Comparison of ENCODE assay signal across 13 mouse cellular contexts in genomic region chr3:28026876-28027275, GRCm38 (mm10).
DNase-seq lines count a peak whose midpoint lies in the region; ATAC-seq and TF ChIP-seq lines count a peak whose summit lies in the region.
"Had no signal": no experiment of that assay in that cellular context is flagged by ENCODE, and none has a peak within 500 bp of the region (broad histone marks: within the 10 kb centered on the region; RNA-seq: fewer than 3 reads in every experiment).

No protein-coding gene starts in this region.

- H3K36me3 ChIP-seq in kidney, embryonic 14.5 days (ENCODE audit: control insufficient read depth, insufficient read depth, low read length): no peaks in the 10 kb centered on the region
- H3K36me3 ChIP-seq in kidney, postnatal 0 days (ENCODE audit: insufficient read depth, low read length): no peaks in the 10 kb centered on the region
- H3K36me3 ChIP-seq in liver, embryonic 13.5 days: no peaks in the 10 kb centered on the region
- no peaks in the 10 kb centered on the region for H3K36me3 ChIP-seq in forebrain, postnatal 0 days (ENCODE audit: insufficient read depth)
- H3K36me3 ChIP-seq in midbrain, postnatal 0 days (ENCODE audit: insufficient read depth, low read length): no peaks in the 10 kb centered on the region

- no peaks in the 10 kb centered on the region for H3K9me3 ChIP-seq in kidney, embryonic 14.5 days (ENCODE audit: control insufficient read depth, low read length)
- H3K9me3 ChIP-seq in kidney, postnatal 0 days (replicated peaks; ENCODE audit: low read length): no peaks in the 10 kb centered on the region
- H3K9me3 ChIP-seq in liver, embryonic 13.5 days (replicated peaks): no peaks in the 10 kb centered on the region
- H3K9me3 ChIP-seq in forebrain, postnatal 0 days (ENCODE audit: low read length): no peaks in the 10 kb centered on the region
- no peaks in the 10 kb centered on the region for H3K9me3 ChIP-seq in midbrain, postnatal 0 days (ENCODE audit: low read length)

- no peak overlapping the region for H3K27ac ChIP-seq in kidney, embryonic 14.5 days (ENCODE audit: low read depth, low read length)
- 0 out of 2 replicates have a peak overlapping the region, but pooled peaks have one; percentile 10 for H3K27ac ChIP-seq in kidney, postnatal 0 days
- H3K27ac ChIP-seq in liver, embryonic 13.5 days: peak overlapping the region; percentile 50; the same call in 1 of the 2 replicates
- no peak overlapping the region for H3K27ac ChIP-seq in forebrain, postnatal 0 days (ENCODE audit: low read depth, low read length)
- no peak overlapping the region for H3K27ac ChIP-seq in midbrain, postnatal 0 days (ENCODE audit: low read depth, low read length)

- WGBS in kidney, embryonic 14.5 days: 44% methylated on average over 3 of the region's 3 CpGs
- WGBS in kidney, postnatal 0 days: 51% methylated on average over 3 of the region's 3 CpGs
- WGBS in liver, embryonic 13.5 days (ENCODE audit: insufficient replicate concordance): 27% methylated on average over 3 of the region's 3 CpGs
- 87% methylated on average over 3 of the region's 3 CpGs for WGBS in forebrain, postnatal 0 days
- 84% methylated on average over 3 of the region's 3 CpGs for WGBS in midbrain, postnatal 0 days

- H3K4me3 ChIP-seq in kidney, embryonic 14.5 days (ENCODE audit: low read length): no peak overlapping the region
- H3K4me3 ChIP-seq in kidney, postnatal 0 days (replicated peaks; ENCODE audit: low read depth, low read length): no peak overlapping the region
- no peak overlapping the region for H3K4me3 ChIP-seq in liver, embryonic 13.5 days (replicated peaks)
- no peak overlapping the region for H3K4me3 ChIP-seq in forebrain, postnatal 0 days (ENCODE audit: low read depth, low read length)
- no peak overlapping the region for H3K4me3 ChIP-seq in midbrain, postnatal 0 days (ENCODE audit: low read depth, low read length)

- no peak for TF ChIP-seq CTCF in kidney, postnatal 0 days (IDR thresholded peaks at IDR 0.05; ENCODE audit: low read depth)
- TF ChIP-seq CTCF in forebrain, postnatal 0 days (IDR thresholded peaks at IDR 0.05; ENCODE audit: low read depth): no peak
- no peak for TF ChIP-seq CTCF in midbrain, postnatal 0 days (IDR thresholded peaks at IDR 0.05)

- no peak overlapping the region for H3K4me2 ChIP-seq in kidney, embryonic 14.5 days (replicated peaks; ENCODE audit: low read depth, low read length)
- no peak overlapping the region for H3K4me2 ChIP-seq in kidney, postnatal 0 days (ENCODE audit: low read length)
- H3K4me2 ChIP-seq in liver, embryonic 13.5 days: no peak overlapping the region
- no peak overlapping the region for H3K4me2 ChIP-seq in forebrain, postnatal 0 days (ENCODE audit: low read depth)
- H3K4me2 ChIP-seq in midbrain, postnatal 0 days (ENCODE audit: low read depth, low read length, poor library complexity, severe bottlenecking): no peak overlapping the region

- ATAC-seq in kidney, embryonic 14.5 days (ENCODE audit: low FRiP score, low TSS enrichment): no peak
- peak; percentile 93 for ATAC-seq in kidney, postnatal 0 days (replicated peaks; ENCODE audit: low FRiP score, low read depth)
- ATAC-seq in liver, embryonic 13.5 days (ENCODE audit: low read depth): peak; percentile 80
- no peak for ATAC-seq in forebrain, postnatal 0 days
- no peak for ATAC-seq in midbrain, postnatal 0 days (ENCODE audit: low FRiP score)
- ATAC-seq: lung, postnatal 0 days had no signal

- H3K4me1 ChIP-seq in kidney, embryonic 14.5 days (ENCODE audit: control insufficient read depth, insufficient read depth, low read length): no peaks in the 10 kb centered on the region
- no peaks in the 10 kb centered on the region for H3K4me1 ChIP-seq in kidney, postnatal 0 days (replicated peaks; ENCODE audit: insufficient read depth, low read length)
- H3K4me1 ChIP-seq in liver, embryonic 13.5 days (replicated peaks): peaks cover 21% of the 10 kb centered on the region
- H3K4me1 ChIP-seq in forebrain, postnatal 0 days (ENCODE audit: insufficient read depth): no peaks in the 10 kb centered on the region
- no peaks in the 10 kb centered on the region; the same call in 1 of the 2 replicates for H3K4me1 ChIP-seq in midbrain, postnatal 0 days (ENCODE audit: insufficient read depth, low read length)

- peak; percentile 62 for DNase-seq in kidney, adult 11 months
- peak; percentile 33 for DNase-seq in kidney, postnatal 0 days (ENCODE audit: low spot score)
- DNase-seq in liver, embryonic 13.5 days: no peak
- peak; percentile 87 for DNase-seq in yolk sac, embryonic 10.5 days (ENCODE audit: low spot score)
- DNase-seq in forebrain, postnatal 0 days: no peak
- DNase-seq in frontal cortex, adult 2 months (ENCODE audit: extremely low spot score in 1 of 2, low spot score in 1 of 2): no peak
- DNase-seq in midbrain, postnatal 0 days (ENCODE audit: low spot score): no peak
- DNase-seq: cerebellum, adult 2 months; heart, postnatal 36 days; midbrain, embryonic 14.5 days; right cerebral cortex, postnatal 25 days had no signal

- no peaks in the 10 kb centered on the region for H3K27me3 ChIP-seq in kidney, embryonic 14.5 days (ENCODE audit: control insufficient read depth, insufficient read depth, low read length)
- H3K27me3 ChIP-seq in kidney, postnatal 0 days (ENCODE audit: insufficient read depth, low read length): no peaks in the 10 kb centered on the region
- no peaks in the 10 kb centered on the region for H3K27me3 ChIP-seq in liver, embryonic 13.5 days
- no peaks in the 10 kb centered on the region for H3K27me3 ChIP-seq in forebrain, postnatal 0 days (ENCODE audit: insufficient read depth, low read length)
- no peaks in the 10 kb centered on the region for H3K27me3 ChIP-seq in midbrain, postnatal 0 days (ENCODE audit: insufficient read depth, low read length)

- H3K9ac ChIP-seq in kidney, embryonic 14.5 days (ENCODE audit: low read depth, low read length): no peak overlapping the region
- H3K9ac ChIP-seq in kidney, postnatal 0 days (ENCODE audit: low read depth, low read length): no peak overlapping the region
- no peak overlapping the region for H3K9ac ChIP-seq in liver, embryonic 13.5 days
- H3K9ac ChIP-seq in forebrain, postnatal 0 days: no peak overlapping the region
- no peak overlapping the region for H3K9ac ChIP-seq in midbrain, postnatal 0 days (replicated peaks; ENCODE audit: low read length, poor library complexity, severe bottlenecking)

Comparison
In these comparisons a context has a peak if more than half of its experiments do, and no peak if none do; other contexts are left out.
1. ATAC-seq: peak in kidney, postnatal 0 days (single experiment) and liver, embryonic 13.5 days (single experiment); none in kidney, embryonic 14.5 days (single experiment), forebrain, postnatal 0 days (single experiment) and midbrain, postnatal 0 days (single experiment).
2. H3K27ac ChIP-seq: peak in kidney, postnatal 0 days (single experiment) and liver, embryonic 13.5 days (single experiment); none in kidney, embryonic 14.5 days (single experiment), forebrain, postnatal 0 days (single experiment) and midbrain, postnatal 0 days (single experiment).
3. DNase-seq: peak in kidney, adult 11 months (single experiment), kidney, postnatal 0 days (single experiment) and yolk sac, embryonic 10.5 days (single experiment); none in liver, embryonic 13.5 days (single experiment), forebrain, postnatal 0 days (single experiment), frontal cortex, adult 2 months (0 of 2) and midbrain, postnatal 0 days (single experiment).